Mouse (Mus musculus) spleen, postnatal 10 days (tissue): ENCODE data around the gene Vps51.
A peak's percentile ranks its signal among the peaks of the same experiment; 100 is the strongest.
"Not testable (repeated sequence)": the region's sequence is repeated elsewhere in the genome, so short reads cannot be mapped to it uniquely, and the experiment has no call there.

ENCODE experiments used
- DNase-seq, 2 experiments: peaks; one replicate each; pipeline ENCODE4 v3.0.0; 2021 to 2022; ENCODE audit warnings: low spot score in 2 of 2

The Vps51 gene

DNA sequence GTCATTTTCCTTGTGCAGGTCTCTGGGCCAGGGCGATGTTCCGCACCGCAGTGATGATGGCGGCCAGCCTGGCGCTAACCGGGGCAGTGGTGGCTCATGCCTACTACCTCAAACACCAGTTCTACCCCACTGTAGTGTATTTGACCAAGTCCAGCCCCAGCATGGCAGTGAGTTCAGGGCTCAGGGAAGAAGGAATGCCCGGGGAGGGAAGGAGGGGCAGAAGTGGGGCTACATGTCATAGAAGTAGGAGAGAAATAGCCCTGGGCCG lies 29.2 kb downstream of the Vps51 start:
- DNase-seq, result no peak

DNA sequence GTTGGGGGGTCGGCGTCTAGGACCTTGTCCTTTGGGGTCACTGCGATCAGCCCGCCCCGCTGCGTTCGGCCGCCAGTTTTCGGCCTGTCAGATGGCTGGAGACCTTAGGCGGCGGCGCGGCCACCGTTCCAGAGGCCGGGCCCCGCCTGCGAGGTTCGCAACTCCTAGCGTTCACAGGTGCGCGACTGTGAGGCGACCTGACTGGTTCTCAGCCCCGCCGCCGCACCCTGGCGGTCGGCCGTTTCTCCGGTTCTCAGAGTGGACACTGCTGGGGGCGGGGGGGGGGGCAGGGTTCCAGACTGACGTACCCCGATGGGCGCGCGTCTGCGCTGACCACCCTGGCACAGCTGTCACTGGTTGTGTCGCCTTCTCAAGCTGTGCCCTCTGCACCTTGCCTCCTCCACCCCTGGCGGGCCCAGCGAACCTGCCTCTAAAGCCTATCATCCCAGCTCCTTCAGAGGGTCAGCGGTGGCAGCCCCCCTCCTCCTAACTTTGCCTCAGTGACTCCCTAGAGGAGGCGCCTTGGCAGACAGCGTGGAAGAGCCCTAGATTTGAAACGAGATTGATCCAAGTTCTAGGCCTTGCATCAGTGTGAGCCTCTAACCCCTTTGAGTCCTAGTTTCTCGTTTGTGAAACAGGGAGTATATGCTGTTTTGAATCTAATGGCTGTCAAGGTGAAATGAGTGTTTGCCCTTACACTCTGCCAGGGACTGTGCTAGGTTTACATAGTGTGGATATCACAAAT lies 29.7 kb downstream of the Vps51 start:
- DNase-seq, result no peak

DNA sequence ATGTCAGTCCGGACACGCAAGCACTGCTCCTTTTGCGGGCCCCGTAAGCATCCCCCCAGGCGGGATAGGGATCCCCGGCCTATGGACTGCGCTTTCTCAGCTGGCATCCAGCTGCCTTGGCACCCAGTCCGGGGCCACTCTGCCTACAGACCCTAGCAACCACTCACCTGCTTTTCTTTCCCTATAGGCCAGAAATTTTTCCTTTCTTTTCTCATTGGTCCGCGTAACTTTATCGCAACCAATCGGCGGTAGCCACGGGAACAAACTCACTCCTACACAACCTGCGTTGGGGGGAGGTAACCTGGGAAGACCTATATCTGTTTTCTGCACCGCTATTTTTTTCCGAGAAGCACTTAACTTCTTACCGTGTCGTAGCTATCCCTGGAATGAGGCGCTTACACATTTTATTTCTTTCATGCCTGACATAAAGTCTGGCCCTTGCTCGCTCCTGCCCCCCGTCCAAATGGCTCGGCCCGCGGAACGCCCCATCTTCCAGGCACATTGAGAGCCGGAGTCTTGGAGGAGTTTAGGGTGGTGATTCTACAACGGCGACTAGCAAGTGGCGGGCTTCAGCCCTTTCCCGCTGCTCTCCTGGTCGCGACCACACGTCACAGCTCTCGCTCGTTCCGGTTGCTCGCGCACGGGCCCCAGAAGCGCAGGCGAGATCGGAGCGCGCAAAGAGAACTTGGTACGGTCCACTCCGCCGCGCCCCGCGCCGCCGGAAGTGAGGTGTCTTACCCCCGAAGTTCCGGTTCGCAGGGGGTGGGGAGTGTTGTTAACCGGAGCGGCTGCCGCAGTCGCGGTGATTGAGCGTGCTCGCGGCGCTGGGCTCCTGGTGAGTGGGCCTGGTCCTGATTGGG lies 30.5 kb downstream of the Vps51 start, which contains the start of gene Syvn1:
Gene Syvn1, plus strand, starts transcription at position 283 of the 860 bp plus-strand sequence.
- DNase-seq, result peak; percentile 89 to 93

DNA sequence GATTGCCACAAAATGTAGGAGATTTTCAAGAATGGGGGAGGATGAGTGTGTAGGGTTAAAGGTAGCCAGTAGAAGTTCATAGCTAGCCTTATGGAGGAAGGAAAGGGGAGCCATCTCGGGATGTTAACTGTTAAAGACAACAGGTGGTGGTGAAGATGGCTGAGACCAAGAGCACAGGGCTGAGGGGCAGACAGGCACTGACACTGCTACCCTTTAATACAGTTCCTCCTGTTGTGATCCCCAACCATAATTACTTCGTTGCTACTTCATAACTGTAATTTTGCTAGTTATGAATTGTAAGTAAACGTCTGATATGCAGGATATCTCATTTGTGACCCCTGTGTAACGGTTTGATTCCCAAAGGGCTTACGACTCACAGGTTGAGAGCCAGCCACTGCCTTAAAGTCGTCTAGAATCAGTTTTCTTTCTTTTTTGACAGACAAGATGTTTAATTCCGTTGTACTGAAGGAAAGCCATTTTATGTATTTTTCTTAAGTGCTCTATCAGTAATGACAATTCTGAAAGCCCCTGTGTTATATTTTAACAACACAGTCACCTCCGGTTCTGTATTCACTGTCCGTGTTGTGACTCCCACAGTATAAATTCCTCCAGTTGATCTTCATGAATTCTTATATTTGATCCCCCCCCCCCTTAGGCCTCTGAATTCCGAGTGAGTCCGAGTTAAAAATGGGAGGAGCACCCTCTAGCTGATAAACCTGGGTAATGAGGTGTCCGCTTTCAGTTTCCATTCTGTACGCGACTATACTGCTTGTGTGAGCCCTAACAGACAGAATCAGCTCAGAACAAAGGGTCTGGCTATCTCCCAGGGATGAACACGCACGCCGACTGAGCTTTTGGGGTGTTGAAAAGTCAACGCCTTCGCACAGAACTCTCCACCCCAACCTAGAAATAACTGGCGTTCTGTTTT lies 31.4 kb downstream of the Vps51 start:
- DNase-seq, result no peak

DNA sequence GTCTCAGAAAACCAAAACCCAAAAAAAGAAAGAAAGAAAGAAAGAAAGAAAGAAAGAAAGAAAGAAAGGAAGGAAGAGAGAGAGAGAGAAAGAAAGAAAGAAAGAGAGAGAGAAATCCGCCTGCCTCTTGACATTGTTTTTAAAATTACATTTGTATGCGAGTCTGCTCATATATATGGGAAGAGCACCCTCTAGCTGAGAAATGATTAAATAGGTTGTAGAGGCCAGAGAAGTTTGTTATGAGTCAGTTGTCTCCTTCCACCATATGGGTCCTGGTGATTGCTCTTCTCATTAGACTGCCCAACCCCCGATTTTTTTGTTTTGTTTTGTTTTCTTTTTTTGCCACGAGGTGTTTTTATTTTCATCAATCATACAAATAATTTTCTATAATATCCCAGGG lies 32.9 kb downstream of the Vps51 start:
- not testable (repeated sequence) for DNase-seq

- no peak for DNase-seq
These were observed 34.7 kb downstream of the Vps51 start for GRCm38 (mm10) chr19:6042293-6042692.

- DNase-seq, result no peak
These were observed 37.0 kb downstream of the Vps51 start for GRCm38 (mm10) chr19:6040002-6040401.

GRCm38 (mm10) chr19:6038326-6038725 lies 38.7 kb downstream of the Vps51 start:
- no peak for DNase-seq

DNA sequence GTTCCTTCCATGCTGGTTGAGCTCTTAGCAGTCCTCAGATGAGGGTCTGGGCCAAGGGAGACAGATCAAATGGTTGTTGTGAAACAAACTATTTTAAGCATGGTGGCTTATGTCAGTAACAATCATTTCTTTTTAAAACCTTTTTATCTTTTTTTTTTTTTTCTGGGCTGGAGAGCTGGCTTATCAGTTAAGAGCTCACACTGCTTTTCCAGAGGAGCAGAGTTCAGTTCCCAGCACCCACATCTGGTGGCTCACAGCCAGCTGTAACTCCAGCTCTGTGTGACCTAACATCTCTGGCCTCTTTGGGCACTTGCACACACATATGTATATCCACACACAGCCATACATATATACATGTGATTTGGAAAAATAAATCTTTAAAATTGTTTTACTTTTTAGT lies 39.3 kb downstream of the Vps51 start:
- no peak for DNase-seq

GRCm38 (mm10) chr19:6035966-6036585 lies 41.0 kb downstream of the Vps51 start:
- no peak for DNase-seq

GRCm38 (mm10) chr19:6030520-6031280 lies 46.3 kb downstream of the Vps51 start:
- DNase-seq, result no peak

GRCm38 (mm10) chr19:6029426-6029825 lies 47.6 kb downstream of the Vps51 start:
- no peak for DNase-seq

- no peak for DNase-seq
These were observed 48.0 kb downstream of the Vps51 start for GRCm38 (mm10) chr19:6028991-6029390.

- DNase-seq, result no peak
These were observed 53.1 kb downstream of the Vps51 start for GRCm38 (mm10) chr19:6023930-6024329.

DNA sequence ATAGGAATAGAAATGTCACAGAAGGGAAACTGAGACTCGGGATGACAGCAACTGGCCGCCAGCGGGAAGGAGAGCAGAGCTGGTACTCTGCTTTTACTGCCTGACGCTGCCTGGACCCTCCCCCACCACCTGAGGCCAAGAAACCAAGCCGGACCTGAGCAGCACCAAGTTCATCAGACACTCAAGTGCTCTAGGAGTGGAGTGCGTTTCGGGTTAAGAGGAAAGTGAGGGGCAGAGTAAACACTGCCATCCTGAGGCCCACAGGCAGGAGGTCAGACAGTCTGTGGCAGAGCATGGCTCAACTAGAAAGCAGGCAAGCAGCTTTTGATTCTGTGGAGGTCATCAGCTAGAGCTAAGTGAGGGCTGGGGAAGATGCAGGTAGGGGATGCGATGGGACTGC lies 54.0 kb downstream of the Vps51 start:
- DNase-seq, result no peak

DNA sequence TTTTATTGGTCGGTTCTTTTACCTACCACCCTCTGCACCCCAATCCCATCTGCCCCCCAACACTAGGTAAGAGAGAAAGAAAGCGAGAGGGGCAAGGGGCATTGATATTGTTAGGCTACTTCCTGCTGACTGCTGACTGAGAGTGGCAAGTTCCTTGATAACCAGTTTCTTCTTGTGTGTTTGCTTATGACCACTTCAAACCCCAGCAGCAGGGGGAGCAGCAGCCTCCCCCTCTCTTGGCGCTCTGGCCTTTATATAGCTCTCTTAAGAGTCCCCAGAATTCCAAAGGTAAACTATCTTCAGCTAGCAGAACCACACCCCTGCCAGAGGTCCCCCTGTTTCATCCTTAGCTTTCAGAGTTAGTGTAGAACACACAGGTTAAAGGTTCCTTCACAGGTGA lies 56.8 kb downstream of the Vps51 start:
- no peak for DNase-seq

DNA sequence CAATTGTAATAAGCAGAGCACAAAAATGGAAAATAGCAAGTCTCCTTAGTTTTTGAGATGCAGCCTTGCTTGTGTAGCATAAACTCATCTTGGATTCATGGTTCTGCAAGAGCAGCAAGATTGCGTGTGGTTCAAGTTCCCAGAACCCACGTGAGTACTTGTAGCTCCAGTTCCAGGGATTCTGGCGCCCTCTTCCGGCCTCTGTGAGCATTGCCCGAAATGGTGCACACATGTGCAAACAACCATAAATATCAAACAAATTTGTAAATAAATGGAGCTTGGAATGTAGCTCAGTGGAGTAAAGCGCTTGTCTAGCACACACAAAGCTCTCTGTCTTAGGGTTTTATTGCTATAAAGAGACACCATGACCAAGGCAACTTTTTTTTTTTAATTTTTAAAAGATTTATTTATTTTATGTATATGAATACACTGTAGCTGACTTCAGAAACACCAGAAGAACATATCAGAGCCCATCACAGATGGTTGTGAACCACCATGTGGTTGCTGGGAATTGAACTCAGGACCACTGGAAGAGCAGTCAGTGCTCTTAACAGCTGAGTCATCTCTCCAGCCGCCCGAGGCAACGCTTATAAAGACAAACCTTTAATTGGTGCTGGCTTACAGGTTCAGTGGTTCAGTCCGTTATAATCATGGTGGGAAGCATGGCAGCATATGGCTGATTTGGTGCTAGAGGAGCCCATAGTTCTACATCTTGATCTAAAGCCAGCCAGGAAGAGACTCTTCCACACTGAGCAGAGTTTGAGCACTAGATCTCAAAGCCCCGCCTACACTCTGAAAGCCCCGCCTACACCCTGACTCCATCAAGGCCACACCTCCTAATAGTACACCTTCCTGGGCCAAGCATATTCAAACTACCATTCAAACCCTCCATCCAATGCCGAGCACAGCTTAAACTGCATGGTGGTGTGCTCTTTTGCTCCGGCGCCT lies 58.6 kb downstream of the Vps51 start:
- DNase-seq, result peak; percentile 87 to 95
